Mouse (Mus musculus) MEL (cell line): ENCODE data around the gene 4931429L15Rik. TPM values are rescaled to one million over a fixed set of nuclear protein-coding genes. Genes with fewer than 3 reads are reported as not detected.

Source experiments
- DNase-seq: peaks from one replicate; pipeline ENCODE4 v3.0.0; 2011; ENCODE audit warnings: low read depth, low spot score
- H3K27ac ChIP-seq: 2 replicates; pipeline ENCODE4 v1.5.1; 2012; ENCODE audit warnings: low read depth, mild to moderate bottlenecking, control low read depth, low read length, moderate library complexity; ENCODE audit not compliant: control insufficient read depth
- H3K27me3 ChIP-seq, 2 experiments: fragments of 150-350 bp in 1 of 2; sonication (generic) in 1 of 2; 2 replicates each; pipeline ENCODE4 v1.6.1; 2012; ENCODE audit warnings: low read length in 2 of 2, mild to moderate bottlenecking in 2 of 2, improper control_type of control experiment in 1 of 2, moderate library complexity in 1 of 2; ENCODE audit not compliant: insufficient read depth in 2 of 2, control insufficient read depth in 1 of 2
- H3K36me3 ChIP-seq, 2 experiments: 2 replicates each; pipeline ENCODE4 v1.6.1; 2012 to 2014; ENCODE audit warnings: low read length in 2 of 2, improper control_type of control experiment in 1 of 2, inconsistent platforms in 1 of 2, mild to moderate bottlenecking in 1 of 2; ENCODE audit not compliant: insufficient read depth in 2 of 2, control insufficient read depth in 1 of 2
- H3K4me1 ChIP-seq, 2 experiments: fragments of 150-350 bp in 1 of 2; sonication (generic) in 1 of 2; 2 replicates each; pipeline ENCODE4 v1.6.1; 2012; ENCODE audit warnings: low read length in 2 of 2, improper control_type of control experiment in 1 of 2, mild to moderate bottlenecking in 1 of 2; ENCODE audit not compliant: insufficient read depth in 2 of 2, control insufficient read depth in 1 of 2
- H3K4me3 ChIP-seq, 2 experiments: fragments of 150-350 bp in 1 of 2; sonication (generic) in 1 of 2; 2 replicates each; pipeline ENCODE4 v1.5.1; 2012; ENCODE audit warnings: low read depth in 2 of 2, low read length in 2 of 2, mild to moderate bottlenecking in 2 of 2, moderate library complexity in 2 of 2, control low read depth in 1 of 2, improper control_type of control experiment in 1 of 2; ENCODE audit not compliant: control insufficient read depth in 1 of 2, insufficient read depth in 1 of 2
- H3K79me2 ChIP-seq: 2 replicates; pipeline ENCODE4 v1.6.1; 2012; ENCODE audit warnings: mild to moderate bottlenecking, low read length, moderate library complexity; ENCODE audit not compliant: control insufficient read depth, poor library complexity, insufficient read depth
- H3K9ac ChIP-seq: 2 replicates; pipeline ENCODE4 v1.6.1; 2012; ENCODE audit warnings: low read depth, mild to moderate bottlenecking, control low read depth, low read length, moderate library complexity; ENCODE audit not compliant: control insufficient read depth, poor library complexity, severe bottlenecking
- H3K9me3 ChIP-seq: fragments of 150-350 bp; sonication (generic); replicated peaks from 2 replicates; pipeline ENCODE4 v1.6.1; 2012; ENCODE audit warnings: mild to moderate bottlenecking, low read length, improper control_type of control experiment, moderate library complexity; ENCODE audit not compliant: insufficient read depth
- BHLHE40 ChIP-seq: IDR thresholded peaks from 2 replicates; pipeline ENCODE4 v1.6.1; 2012; ENCODE audit warnings: low read depth, mild to moderate bottlenecking, inconsistent platforms, low read length, improper control_type of control experiment, borderline replicate concordance
- CTCF ChIP-seq, 3 experiments: IDR thresholded peaks in 2 of 3; conservative IDR thresholded peaks in 1 of 3; 2 replicates each; pipeline ENCODE4 v1.5.1; 2011 to 2012; ENCODE audit warnings: low read length in 3 of 3, low read depth in 2 of 3, mild to moderate bottlenecking in 2 of 3, improper control_type of control experiment in 1 of 3, inconsistent platforms in 1 of 3, mixed read lengths in 1 of 3, moderate library complexity in 1 of 3; ENCODE audit not compliant: control insufficient read depth in 1 of 3, insufficient read depth in 1 of 3, poor library complexity in 1 of 3, severe bottlenecking in 1 of 3
- ELF1 ChIP-seq: IDR thresholded peaks from 2 replicates; pipeline ENCODE4 v1.6.1; 2014; ENCODE audit warnings: low read depth, mild to moderate bottlenecking, inconsistent platforms, low read length, improper control_type of control experiment, moderate library complexity
- GABPA ChIP-seq: IDR thresholded peaks from 2 replicates; pipeline ENCODE4 v1.6.1; 2012; ENCODE audit warnings: low read depth, mild to moderate bottlenecking, inconsistent platforms, low read length, improper control_type of control experiment, moderate library complexity
- HCFC1 ChIP-seq: IDR thresholded peaks from 2 replicates; pipeline ENCODE4 v1.6.1; 2012; ENCODE audit warnings: low read depth, mild to moderate bottlenecking, inconsistent platforms, low read length, improper control_type of control experiment, moderate library complexity
- KAT2A ChIP-seq: conservative IDR thresholded peaks from 2 replicates; pipeline ENCODE4 v1.6.1; 2012; ENCODE audit warnings: low read depth, low read length, improper control_type of control experiment, inconsistent platforms
- MEF2A ChIP-seq: IDR thresholded peaks from 2 replicates; pipeline ENCODE4 v1.6.1; 2014; ENCODE audit warnings: low read depth, mild to moderate bottlenecking, inconsistent platforms, low read length, improper control_type of control experiment; ENCODE audit not compliant: poor library complexity, insufficient replicate concordance, severe bottlenecking; ENCODE audit errors: extremely low read depth
- NRF1 ChIP-seq: IDR thresholded peaks from 2 replicates; pipeline ENCODE4 v1.6.1; 2014; ENCODE audit warnings: low read depth, mild to moderate bottlenecking, inconsistent platforms, low read length, improper control_type of control experiment, moderate library complexity; ENCODE audit not compliant: poor library complexity, insufficient read depth, severe bottlenecking
- POLR2A ChIP-seq, 2 experiments: IDR thresholded peaks; 2 replicates each; pipeline ENCODE4 v1.6.1; 2011 to 2012; ENCODE audit warnings: low read length in 2 of 2, mild to moderate bottlenecking in 2 of 2, control low read depth in 1 of 2, improper control_type of control experiment in 1 of 2, low read depth in 1 of 2, moderate library complexity in 1 of 2; ENCODE audit not compliant: control insufficient read depth in 1 of 2, insufficient read depth in 1 of 2, poor library complexity in 1 of 2
- RAD21 ChIP-seq: IDR thresholded peaks from 2 replicates; pipeline ENCODE4 v1.6.1; 2011; ENCODE audit warnings: mild to moderate bottlenecking, low read depth, low read length, improper control_type of control experiment
- SIN3A ChIP-seq: IDR thresholded peaks from 2 replicates; pipeline ENCODE4 v1.6.1; 2012; ENCODE audit warnings: low read length, improper control_type of control experiment, inconsistent platforms
- SMC3 ChIP-seq: IDR thresholded peaks from 2 replicates; pipeline ENCODE4 v1.6.1; 2011; ENCODE audit warnings: low read depth, low read length, improper control_type of control experiment
- TBP ChIP-seq: IDR thresholded peaks from 2 replicates; pipeline ENCODE4 v1.8.0; 2011; ENCODE audit warnings: low read depth, low read length, improper control_type of control experiment
- UBTF ChIP-seq: IDR thresholded peaks from 2 replicates; pipeline ENCODE4 v1.6.1; 2012; ENCODE audit warnings: low read depth, mild to moderate bottlenecking, inconsistent platforms, low read length, improper control_type of control experiment, moderate library complexity, borderline replicate concordance; ENCODE audit not compliant: insufficient read depth
- ZC3H11A ChIP-seq: IDR thresholded peaks from 2 replicates; pipeline ENCODE4 v1.6.1; 2012; ENCODE audit warnings: low read depth, mild to moderate bottlenecking, inconsistent platforms, low read length, improper control_type of control experiment
- ZMIZ1 ChIP-seq: IDR thresholded peaks from 2 replicates; pipeline ENCODE4 v1.6.1; 2012; ENCODE audit warnings: low read depth, mild to moderate bottlenecking, inconsistent platforms, low read length, improper control_type of control experiment, moderate library complexity
- ZNF384 ChIP-seq: IDR thresholded peaks from 2 replicates; pipeline ENCODE4 v1.6.1; 2012; ENCODE audit warnings: low read depth, mild to moderate bottlenecking, inconsistent platforms, low read length, improper control_type of control experiment
- polyA plus RNA-seq, 2 experiments: library from polyadenylated mRNA; stranded (reverse) in 1 of 2; unstranded in 1 of 2; fragments of >175 nt in 1 of 2; fragments of >200 nt in 1 of 2; gene quantifications; 2 replicates each; pipeline versions ENCODE4 v1.2.1 to v1.2.4; 2012; ENCODE audit warnings: low replicate concordance in 2 of 2, low read depth in 1 of 2; ENCODE audit not compliant: insufficient read length in 2 of 2, insufficient read depth in 1 of 2, missing spikeins in 1 of 2
- total RNA-seq: library from RNA; depleted of rRNA; stranded (reverse); fragments of 300-350 nt; gene quantifications from 2 replicates; pipeline ENCODE4 v1.2.3, GENCODE M21; 2012

The 4931429L15Rik gene
- total and polyA plus RNA-seq, 3 experiments = not detected

DNA sequence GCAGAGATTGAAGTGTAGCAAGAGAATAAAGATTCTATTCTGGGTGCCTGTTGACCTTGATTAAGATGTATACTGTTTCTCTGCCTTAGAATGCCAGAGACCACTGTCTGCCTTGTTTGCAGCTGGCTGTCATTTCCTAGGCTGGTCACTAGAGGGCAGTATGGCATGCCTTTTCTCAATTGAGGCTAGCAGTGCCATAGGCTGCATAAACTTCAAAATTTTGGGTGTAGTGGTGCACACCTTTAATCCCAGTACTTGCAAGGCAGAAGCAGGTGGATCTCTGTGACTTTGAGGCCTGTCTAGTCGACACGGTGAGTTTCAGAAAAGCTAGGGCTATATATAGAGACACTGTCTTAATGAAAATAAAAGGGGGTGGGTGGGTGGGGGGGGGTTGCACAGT is 17.6 kb downstream of the 4931429L15Rik start:
- Histone ChIP-seq H3K36me3 (no peaks in the 10 kb centered on the region; a peak in 1 of 4 replicates), H3K4me1 (no peaks in the 10 kb centered on the region), H3K9me3 (no peaks in the 10 kb centered on the region), H3K79me2 (no peaks in the 10 kb centered on the region), H3K27me3 (no peaks in the 10 kb centered on the region), H3K27ac (no peak overlapping the region), H3K4me3 (no peak overlapping the region), H3K9ac (no peak overlapping the region)
- peak; percentile 77 for DNase-seq
- TF ChIP-seq KAT2A (no peak), CTCF (IDR thresholded peaks at IDR 0.05 in 2 of 3, conservative IDR thresholded peaks at IDR 0.05 in 1 of 3; ENCODE audit: control insufficient read depth in 1 of 3, insufficient read depth in 1 of 3, low read depth in 2 of 3, low read length in 3 of 3, poor library complexity in 1 of 3, severe bottlenecking in 1 of 3) (peak; percentile 87 to 99 (median 96)), ZNF384 (0 out of 2 replicates have a peak, but pooled peaks have one; percentile 34), SMC3 (peak; percentile 77), TBP (no peak), RAD21 (peak; percentile 78), ZC3H11A (peak; percentile 61), POLR2A (IDR thresholded peaks at IDR 0.05; ENCODE audit: control insufficient read depth in 1 of 2, insufficient read depth in 1 of 2, low read depth in 1 of 2, low read length in 2 of 2, poor library complexity in 1 of 2) (no peak), BHLHE40 (peak; percentile 30; the same call in 1 of the 2 replicates)

DNA sequence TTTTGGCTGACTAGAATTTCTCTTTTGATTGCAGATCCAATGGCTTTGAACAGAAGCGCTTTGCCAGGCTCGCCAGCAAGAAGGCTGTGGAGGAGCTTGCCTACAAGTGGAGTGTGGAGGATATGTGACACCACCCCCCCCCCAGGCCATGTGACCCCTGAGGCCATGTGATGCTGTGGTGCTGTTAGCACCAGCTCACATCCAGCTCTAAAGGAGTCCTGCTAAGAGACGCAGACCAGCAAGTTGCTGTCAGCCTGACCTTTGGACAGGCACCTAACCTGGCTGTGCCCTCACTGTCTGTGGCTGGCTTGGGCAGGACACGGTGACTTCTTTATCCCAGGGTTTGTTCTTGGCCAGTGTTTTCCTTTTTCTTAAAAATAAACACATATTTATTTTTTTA is 21.4 kb downstream of the 4931429L15Rik start:
- no peak overlapping the region for H3K9ac ChIP-seq
- H3K36me3 ChIP-seq = peaks cover 0 to 1% of the 10 kb centered on the region in 2 experiments; a peak in 2 of 4 replicates
- no peak overlapping the region for H3K4me3 ChIP-seq
- H3K9me3 ChIP-seq = no peaks in the 10 kb centered on the region
- H3K79me2 ChIP-seq = no peaks in the 10 kb centered on the region
- TF ChIP-seq NRF1 = no peak
- no peak for TF ChIP-seq SIN3A
- TF ChIP-seq GABPA = no peak
- TF ChIP-seq ZMIZ1 = no peak
- no peak for TF ChIP-seq HCFC1
- no peak for TF ChIP-seq UBTF
- TF ChIP-seq MEF2A = no peak
- no peak for TF ChIP-seq ELF1
- H3K27me3 ChIP-seq = no peaks in the 10 kb centered on the region
- H3K27ac ChIP-seq = no peak overlapping the region
- H3K4me1 ChIP-seq = no peaks in the 10 kb centered on the region
- no peak for DNase-seq
